Mouse (Mus musculus) fat pad, adult 2 months (tissue): ENCODE measurements around the gene Pak1.
A peak's percentile ranks its signal among the peaks of the same experiment; 100 is the strongest.

Source experiments
- DNase-seq: peaks from one replicate; pipeline ENCODE4 v3.0.0-alpha.2; 2011; ENCODE audit warnings: low read depth, low spot score; ENCODE audit errors: extremely low read depth

Gene Pak1

DNA sequence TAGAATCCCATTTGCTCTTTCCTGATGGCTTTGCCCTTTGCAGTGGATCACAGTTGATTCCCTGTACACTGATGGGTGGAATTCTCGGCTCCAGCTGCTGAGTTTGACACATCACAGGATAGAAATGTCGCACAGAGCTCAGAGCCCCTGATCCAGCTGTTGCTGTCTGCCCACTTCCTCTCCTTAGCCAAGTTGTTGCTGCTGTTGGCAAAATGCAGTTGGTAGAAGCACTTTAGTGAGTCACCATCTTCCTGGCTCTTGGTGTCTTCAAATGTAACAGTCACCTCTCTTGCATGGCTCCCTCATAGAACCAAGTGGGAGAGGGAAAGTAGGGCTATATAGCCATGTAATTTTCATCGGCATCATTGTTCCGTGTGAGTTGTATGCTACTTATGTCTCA, 11.2 kb upstream of the Pak1 start:
- no peak for DNase-seq

GRCm38 (mm10) chr7:97780222-97780621, 8.1 kb upstream of the Pak1 start:
- no peak for DNase-seq

GRCm38 (mm10) chr7:97780815-97781214, 7.5 kb upstream of the Pak1 start:
- DNase-seq: no peak

GRCm38 (mm10) chr7:97781496-97781895, 6.8 kb upstream of the Pak1 start:
- no peak for DNase-seq

GRCm38 (mm10) chr7:97783523-97783922, 4.8 kb upstream of the Pak1 start:
- DNase-seq: no peak

- no peak for DNase-seq
These were observed 535 bp downstream of the Pak1 start for GRCm38 (mm10) chr7:97788669-97789483.

- DNase-seq: no peak
These were observed 1.9 kb downstream of the Pak1 start for GRCm38 (mm10) chr7:97790272-97790671.

- no peak for DNase-seq
These were observed 4.0 kb downstream of the Pak1 start for GRCm38 (mm10) chr7:97792324-97792723.

DNA sequence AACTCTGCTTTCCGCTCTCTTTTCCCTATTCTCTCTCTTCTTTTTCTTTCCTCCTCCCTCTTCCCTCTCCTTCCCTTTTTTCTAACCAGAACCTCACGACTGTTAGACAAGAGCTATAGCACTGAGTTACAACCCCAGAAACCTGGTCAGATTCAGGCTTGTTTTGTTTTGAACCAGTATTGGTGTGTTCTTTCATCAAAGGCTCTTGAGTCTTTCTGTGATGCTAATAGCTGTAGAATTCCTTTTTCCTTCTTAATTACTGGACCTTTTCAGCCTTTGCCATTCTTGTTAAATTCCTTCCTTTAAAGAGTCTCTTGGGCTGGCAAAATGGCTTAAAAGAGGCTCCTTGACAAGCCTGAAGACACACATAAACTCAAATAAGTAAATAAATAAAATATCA, 14.8 kb downstream of the Pak1 start:
- DNase-seq: no peak

GRCm38 (mm10) chr7:97804245-97805066, 16.1 kb downstream of the Pak1 start:
- DNase-seq: no peak

DNA sequence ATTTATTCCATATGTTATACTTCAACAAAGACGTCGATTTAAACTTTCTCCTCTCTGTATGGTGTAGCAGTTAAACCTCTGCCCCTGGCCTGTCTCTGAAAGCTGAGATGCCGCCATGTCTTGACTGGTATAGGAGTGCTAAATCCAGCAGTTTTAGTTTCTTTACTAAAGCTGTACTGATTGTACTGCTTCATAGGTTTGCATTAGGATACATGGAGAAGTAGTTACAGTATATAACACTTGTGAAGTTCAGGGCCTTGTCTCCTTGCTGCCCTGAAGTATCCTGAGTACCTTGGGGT, 16.7 kb downstream of the Pak1 start:
- DNase-seq: no peak

GRCm38 (mm10) chr7:97809307-97809706, 21.0 kb downstream of the Pak1 start:
- DNase-seq: no peak

GRCm38 (mm10) chr7:97821875-97822274, 33.5 kb downstream of the Pak1 start:
- DNase-seq: no peak

GRCm38 (mm10) chr7:97829091-97829490, 40.8 kb downstream of the Pak1 start:
- DNase-seq: no peak

DNA sequence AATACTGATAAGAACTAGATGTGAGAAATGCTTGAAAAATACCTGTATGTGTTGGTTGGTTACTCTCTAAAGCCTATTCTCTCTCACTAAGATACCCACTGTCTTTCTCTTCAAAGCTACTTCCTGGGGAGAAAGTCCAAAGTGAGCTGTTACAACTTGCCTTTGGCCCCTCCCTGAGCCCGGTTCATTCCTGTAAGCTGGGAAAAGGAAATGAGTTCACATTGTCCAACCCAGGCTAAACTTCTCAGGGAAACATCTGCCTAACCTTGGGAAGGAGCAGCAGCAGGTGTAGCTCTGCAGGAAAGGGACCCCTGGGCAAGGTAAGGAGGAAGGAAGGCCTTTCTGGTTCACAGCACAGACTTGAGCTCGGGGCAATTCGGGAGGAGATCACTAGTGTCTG, 42.4 kb downstream of the Pak1 start:
- no peak for DNase-seq

DNA sequence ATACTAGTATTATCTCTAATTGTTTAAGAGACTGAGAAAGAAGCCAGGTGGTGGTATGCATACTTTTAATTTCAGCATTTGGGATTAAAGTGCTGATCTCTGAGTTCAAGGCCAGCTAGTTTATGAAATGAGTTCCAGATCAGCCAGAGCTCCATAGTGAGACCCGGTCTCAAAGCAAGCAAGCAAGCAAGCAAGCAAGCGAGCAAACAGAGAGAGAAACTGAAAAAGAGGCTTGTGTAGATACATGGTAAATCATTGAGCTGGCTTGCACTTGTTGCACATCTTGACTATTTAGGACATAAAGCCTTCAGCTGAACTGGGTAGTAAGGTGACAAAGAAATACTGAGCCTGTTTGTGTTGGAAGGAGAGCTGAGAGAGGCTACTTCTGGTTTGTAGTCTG, 44.6 kb downstream of the Pak1 start:
- no peak for DNase-seq

- no peak for DNase-seq
These were observed 50.2 kb downstream of the Pak1 start for GRCm38 (mm10) chr7:97838574-97838973.

GRCm38 (mm10) chr7:97841311-97841710, 53.0 kb downstream of the Pak1 start:
- DNase-seq: no peak

- no peak for DNase-seq
These were observed 54.0 kb downstream of the Pak1 start for GRCm38 (mm10) chr7:97842332-97842731.

- DNase-seq: peak; percentile 16
These were observed 54.6 kb downstream of the Pak1 start for GRCm38 (mm10) chr7:97842806-97843570.

- DNase-seq: no peak
These were observed 56.1 kb downstream of the Pak1 start for GRCm38 (mm10) chr7:97844419-97844818.

- DNase-seq: no peak
These were observed 57.2 kb downstream of the Pak1 start for GRCm38 (mm10) chr7:97845546-97845945.
